Mouse (Mus musculus): ENCODE results near the gene Gm5414.

DNA sequence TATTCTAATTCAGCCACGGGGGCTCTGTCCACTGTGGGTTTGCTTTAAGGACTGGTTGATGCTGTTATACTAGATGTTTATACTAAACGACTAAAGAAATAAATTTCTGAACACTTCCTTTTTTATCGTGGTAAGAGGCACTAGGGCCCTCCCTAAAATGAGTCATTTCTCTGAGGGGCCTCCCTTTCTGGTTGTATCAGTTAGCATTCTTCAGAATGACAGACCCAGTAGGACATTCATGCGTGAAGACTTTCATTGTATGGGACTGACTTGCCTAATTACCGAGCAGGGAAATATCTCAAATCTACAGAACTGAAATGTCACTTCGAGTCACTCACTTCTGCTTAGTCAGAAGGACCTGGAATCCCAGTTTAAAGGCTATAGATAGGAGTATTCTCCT lies 28.9 kb downstream of the Gm5414 start:
- TF ChIP-seq CTCF (IDR thresholded peaks at IDR 0.05; ENCODE audit: low read depth, low read length) (no peak), POLR2A (IDR thresholded peaks at IDR 0.05; ENCODE audit: extremely low read depth, insufficient read depth, low read length) (no peak)

All from liver, adult 2 months (tissue).